Mouse (Mus musculus) kidney, postnatal 10 days (tissue): ENCODE data around the gene Pla2g6.
A peak's percentile ranks its signal among the peaks of the same experiment; 100 is the strongest.

Source experiments
- DNase-seq: peaks from one replicate; pipeline ENCODE4 v3.0.0; 2021; ENCODE audit warnings: mixed read lengths

Pla2g6 gene

GRCm38 (mm10) chr15:79348651-79349050 is 20.5 kb upstream of the Pla2g6 start:
- peak; percentile 29 for DNase-seq

DNA sequence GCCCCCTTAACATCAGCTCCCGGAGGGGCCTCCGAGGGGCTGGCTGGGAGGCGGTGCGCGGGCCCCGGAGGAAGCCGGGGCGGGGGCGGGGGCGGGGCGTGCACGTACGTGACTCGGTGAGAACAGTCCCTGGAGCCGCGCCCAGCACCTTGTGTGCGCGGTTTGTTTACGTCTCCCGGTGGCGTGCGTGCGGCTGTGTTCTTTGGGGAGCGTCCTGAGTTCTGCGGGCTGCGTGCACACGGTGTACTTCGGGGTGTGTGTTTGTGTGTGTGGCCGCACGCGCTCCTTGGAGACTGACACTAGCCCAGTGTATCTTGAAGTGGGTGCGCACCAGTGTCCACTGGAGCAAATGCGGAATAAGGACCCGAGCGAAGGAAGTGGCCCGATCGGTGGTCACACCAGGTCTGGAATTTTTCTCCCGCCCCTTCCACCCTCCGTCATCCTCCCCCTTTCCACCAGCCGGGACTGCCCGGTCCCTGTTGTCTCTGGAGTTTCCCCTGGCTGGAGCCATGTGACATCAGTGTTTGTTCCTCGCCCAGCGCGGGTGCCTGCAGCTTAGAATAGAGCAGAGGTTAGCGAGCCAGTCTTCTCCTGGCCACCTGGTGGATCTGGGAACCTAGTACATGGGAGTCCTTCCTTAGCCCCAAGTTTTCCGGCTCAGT is 19.8 kb upstream of the Pla2g6 start:
- DNase-seq, result peak; percentile 79

- peak; percentile 96 for DNase-seq
Measured at GRCm38 (mm10) chr15:79347165-79347844, 19.1 kb upstream of the Pla2g6 start.

- no peak for DNase-seq
Measured at GRCm38 (mm10) chr15:79346051-79346793, 18.0 kb upstream of the Pla2g6 start, which contains the start of gene Maff. TSS of gene Maff (plus strand) at chr15:79346621.

- DNase-seq, result no peak
Measured at GRCm38 (mm10) chr15:79344627-79345026, 16.4 kb upstream of the Pla2g6 start.

DNA sequence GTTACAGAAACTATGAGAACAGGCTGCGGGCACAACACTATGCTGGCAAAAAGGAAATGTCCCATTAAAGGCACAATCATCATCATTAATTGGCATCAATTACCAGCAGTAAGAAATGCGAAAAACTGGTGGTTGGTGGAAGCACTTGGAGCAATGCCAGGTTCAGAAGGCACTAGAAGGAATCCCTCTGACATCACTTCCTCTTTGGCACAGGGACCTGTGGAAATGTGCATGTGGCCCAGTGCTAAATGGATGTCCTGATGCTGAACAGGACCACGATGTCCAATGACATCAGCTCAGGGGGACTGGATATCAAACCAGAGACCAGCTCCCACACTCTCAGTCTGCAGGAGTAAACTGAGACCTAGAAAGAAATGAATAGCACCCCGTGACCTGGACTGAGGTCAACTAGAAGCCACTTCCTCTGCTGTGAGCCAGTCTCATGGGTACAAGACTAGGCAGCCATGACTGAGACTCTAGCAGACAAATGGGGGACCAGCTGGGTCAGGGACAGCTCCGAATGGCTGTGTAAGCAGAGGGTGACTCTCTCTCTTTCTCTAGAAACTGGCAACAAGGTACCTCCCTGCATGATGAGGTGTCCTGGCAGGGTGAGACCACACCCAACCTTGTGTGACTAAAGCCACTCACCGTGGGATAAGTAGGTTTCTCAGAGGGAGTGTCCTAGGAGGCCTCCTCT is 14.6 kb upstream of the Pla2g6 start:
- no peak for DNase-seq

DNA sequence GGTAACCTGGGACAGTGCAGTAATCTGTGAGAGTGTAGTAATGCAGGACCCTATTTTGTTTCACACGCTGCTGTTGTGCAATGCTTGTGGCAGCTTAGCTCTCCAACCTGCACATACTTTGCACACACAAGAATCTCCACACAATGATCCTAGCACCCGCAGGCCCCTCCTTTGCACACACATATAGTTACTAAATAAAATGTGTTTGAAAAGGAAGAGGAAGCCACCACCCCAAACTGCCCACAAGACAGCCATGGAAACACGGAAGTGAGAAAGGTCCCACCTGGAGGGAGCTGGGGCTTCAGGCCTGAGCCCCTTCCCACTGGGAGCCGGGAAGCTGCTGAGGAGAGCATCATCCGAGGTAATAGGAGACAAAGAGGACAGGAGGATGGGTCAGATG is 10.8 kb upstream of the Pla2g6 start:
- no peak for DNase-seq

GRCm38 (mm10) chr15:79335061-79335655 is 7.0 kb upstream of the Pla2g6 start:
- no peak for DNase-seq

GRCm38 (mm10) chr15:79333409-79333808 is 5.2 kb upstream of the Pla2g6 start:
- no peak for DNase-seq

DNA sequence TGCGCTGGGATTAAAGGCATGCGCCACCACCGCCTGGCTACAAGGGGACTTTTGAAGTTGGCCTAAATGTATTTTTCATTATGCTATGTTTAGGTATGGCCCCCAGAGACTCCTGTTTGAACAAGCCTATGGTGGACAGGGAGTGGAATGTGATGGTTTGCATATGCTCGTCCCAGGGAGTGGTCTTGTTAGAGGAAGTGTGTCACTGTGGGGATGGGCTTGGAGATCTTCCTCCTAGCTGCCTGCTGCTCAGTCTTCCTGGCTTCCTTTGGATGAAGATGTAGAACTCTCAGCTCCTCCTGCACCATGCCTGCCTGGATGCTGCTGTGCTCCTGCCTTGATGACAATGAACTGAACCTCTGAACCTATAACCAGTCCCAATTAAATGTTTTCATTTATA is 2.3 kb upstream of the Pla2g6 start:
- DNase-seq, result no peak

DNA sequence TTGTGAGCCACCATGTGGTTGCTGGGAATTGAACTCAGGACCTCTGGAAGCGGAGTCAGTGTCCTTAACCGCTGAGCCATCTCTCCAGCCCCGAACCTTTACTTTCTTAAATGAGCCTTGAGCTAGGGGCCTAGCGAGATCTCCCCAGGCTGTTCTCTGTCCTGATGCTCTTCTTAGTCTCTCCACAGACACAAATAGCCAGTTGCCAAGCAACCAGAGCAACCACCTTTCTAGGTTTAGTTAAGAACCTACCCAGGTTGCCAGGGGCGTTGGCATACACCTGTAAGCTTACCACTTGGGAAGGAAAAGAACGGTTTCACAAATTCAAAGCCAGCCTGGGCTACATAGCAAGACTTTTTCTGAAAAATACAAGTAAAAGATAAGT is 1.8 kb upstream of the Pla2g6 start:
- no peak for DNase-seq

GRCm38 (mm10) chr15:79329346-79329978 is 1.3 kb upstream of the Pla2g6 start:
- DNase-seq, result no peak

DNA sequence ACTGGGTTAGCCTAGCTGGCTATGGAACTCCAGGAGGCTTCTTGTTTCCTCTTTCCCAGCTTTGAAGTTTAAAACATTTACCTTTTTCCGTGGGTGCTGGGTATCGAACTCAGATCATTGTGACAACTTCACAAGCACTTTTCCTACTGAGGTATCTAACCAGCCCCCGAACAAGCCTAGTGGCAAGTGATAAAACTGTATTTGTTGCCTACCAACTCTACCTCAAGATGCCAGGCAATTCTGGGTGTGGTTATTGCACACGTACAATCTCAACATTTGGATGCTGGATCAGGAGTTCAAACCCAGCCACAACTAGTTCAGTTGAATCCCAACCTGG is 717 bp upstream of the Pla2g6 start:
- DNase-seq, result no peak

GRCm38 (mm10) chr15:79326971-79327961 is 924 bp downstream of the Pla2g6 start:
- DNase-seq, result peak; percentile 61

- no peak for DNase-seq
Measured at GRCm38 (mm10) chr15:79326264-79326663, 1.9 kb downstream of the Pla2g6 start.

GRCm38 (mm10) chr15:79325742-79326141 is 2.4 kb downstream of the Pla2g6 start:
- DNase-seq, result no peak

DNA sequence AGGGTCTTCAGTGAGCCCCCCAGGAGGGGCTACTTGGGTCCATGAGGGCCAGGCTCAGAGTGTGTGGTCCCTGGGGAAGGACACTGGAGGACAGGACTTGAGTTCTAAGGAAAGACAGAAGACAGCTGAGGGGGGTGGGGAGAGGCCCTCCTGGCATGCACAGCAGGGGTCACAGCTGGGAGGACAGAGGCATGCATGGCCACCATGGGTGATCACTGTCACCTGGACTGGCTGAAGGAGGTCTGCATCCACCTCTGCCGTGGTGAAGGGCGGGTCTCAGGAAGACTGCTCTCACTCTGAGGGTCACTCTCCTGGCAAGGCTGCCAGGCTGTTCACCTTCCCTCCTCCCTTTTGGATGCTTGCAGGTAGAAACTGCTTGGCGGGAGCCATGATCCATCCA is 3.8 kb downstream of the Pla2g6 start:
- no peak for DNase-seq

- DNase-seq, result no peak
Measured at GRCm38 (mm10) chr15:79323791-79324155, 4.4 kb downstream of the Pla2g6 start.

GRCm38 (mm10) chr15:79322991-79323790 is 5.0 kb downstream of the Pla2g6 start:
- DNase-seq, result peak; percentile 91

DNA sequence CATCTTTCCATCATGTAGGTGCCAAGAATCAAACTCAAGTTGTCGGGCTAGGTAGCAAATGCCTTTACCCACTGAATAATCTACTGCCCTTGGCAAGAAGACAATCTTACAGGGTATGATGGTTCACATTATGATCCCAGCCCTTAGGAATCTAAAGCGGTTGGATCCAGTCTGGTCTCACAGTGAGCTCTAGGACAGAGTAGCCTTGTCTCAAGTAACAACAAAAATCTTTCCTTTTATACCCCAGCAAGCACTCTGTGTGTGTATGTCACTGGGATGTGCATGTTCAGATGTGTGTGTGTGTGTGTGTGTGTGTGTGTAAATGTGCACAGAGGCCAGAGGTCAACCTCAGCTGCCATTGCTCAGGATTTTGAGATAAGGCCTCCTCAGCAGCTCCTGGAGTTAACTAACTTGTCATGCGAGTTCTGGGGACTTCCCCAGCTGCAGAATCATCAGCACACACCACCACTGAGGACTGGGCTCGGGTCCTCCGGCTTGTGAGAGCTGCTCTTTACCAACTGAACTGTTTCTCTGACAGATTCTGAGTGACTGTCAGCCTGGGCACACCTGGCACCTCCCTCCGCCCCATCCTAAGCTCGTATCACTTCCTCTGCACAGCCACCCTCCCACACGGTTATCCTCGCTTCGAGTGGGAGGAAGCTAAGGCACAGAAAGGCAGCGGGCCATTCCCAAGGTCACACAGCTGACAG is 5.8 kb downstream of the Pla2g6 start:
- DNase-seq, result no peak
